Mouse (Mus musculus): ENCODE measurements at regions not wholly inside any gene's neighbourhood (a gene's known extent, or its start where the extent isn't known, plus 50 kb on each side); places are given as distances from the start of the nearest gene placed in this dataset.

DNA sequence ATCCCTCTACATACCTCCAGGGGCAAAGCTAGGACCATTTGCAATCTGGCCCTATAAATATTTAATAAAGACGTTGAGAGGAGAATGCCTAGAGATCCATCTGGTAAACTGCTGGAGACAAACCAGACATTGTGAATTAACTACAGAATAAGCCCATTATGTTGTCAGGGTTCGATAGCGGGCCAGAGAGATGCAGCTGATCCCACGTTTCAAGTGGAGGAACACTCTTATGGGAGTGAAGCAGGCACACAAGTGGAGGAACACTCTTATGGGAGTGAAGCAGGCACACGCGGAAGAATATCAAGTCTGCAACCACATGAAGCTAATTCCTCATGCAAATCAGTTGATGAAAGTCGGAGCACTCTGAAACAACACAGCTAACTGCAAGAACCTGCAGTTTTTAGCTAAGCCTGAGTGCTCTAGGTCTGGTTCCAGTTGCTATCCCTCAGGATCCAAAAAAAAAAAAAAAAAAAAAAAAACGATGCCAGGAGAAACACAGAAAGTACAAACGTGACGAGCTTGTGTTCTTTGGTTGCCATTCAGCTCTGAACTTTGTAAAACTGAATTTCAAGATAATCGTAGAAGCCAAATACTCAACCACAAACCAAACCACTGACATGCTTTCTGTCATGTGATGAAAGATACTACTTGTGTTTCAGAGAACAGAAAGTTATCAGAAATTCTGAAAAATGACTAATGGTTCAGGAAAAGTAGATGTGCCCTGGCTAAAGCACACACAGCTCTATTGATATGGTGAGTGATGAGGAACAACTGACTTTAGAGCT, 684.6 kb upstream of the Cited2 start:
- TF ChIP-seq CTCF (conservative IDR thresholded peaks at IDR 0.05; ENCODE audit: low read length) (no peak), NANOG (IDR thresholded peaks at IDR 0.05; ENCODE audit: borderline replicate concordance, low read length) (no peak)
